Mouse (Mus musculus): Measurements from ENCODE around the gene 1810055G02Rik.

DNA sequence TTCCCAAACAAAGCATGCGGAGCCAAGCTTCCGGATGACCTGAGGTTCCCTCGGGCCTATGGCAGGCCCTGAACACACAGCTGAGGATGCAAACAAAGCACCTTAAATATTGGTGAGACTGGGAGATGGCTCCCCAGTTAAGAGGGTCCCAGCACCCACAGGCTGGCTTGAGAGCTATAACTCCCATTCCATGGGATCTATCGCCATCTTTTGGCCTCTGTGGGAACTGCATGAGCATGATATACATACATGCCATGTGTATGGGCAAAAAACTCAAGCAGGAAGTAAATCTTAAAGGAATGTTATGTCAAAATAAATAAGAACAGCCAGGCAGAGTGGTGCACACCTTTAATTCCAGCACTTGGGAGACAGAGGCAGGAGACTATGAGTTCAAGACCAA, 15.8 kb downstream of the 1810055G02Rik start:
- TF ChIP-seq TAL1 (IDR thresholded peaks at IDR 0.05; ENCODE audit: low read length) (no peak), GATA1 (IDR thresholded peaks at IDR 0.05; ENCODE audit: low read length) (no peak)
